Mouse (Mus musculus) MEL (cell line): ENCODE results near the gene Cep152. TPM values are rescaled to one million over a fixed set of nuclear protein-coding genes. Genes with fewer than 3 reads are reported as not detected.

Experiments
- DNase-seq: peaks from one replicate; pipeline ENCODE4 v3.0.0; 2011; ENCODE audit warnings: low read depth, low spot score
- H3K27ac ChIP-seq: 2 replicates; pipeline ENCODE4 v1.5.1; 2012; ENCODE audit warnings: low read depth, mild to moderate bottlenecking, control low read depth, low read length, moderate library complexity; ENCODE audit not compliant: control insufficient read depth
- H3K27me3 ChIP-seq, 2 experiments: fragments of 150-350 bp in 1 of 2; sonication (generic) in 1 of 2; 2 replicates each; pipeline ENCODE4 v1.6.1; 2012; ENCODE audit warnings: low read length in 2 of 2, mild to moderate bottlenecking in 2 of 2, improper control_type of control experiment in 1 of 2, moderate library complexity in 1 of 2; ENCODE audit not compliant: insufficient read depth in 2 of 2, control insufficient read depth in 1 of 2
- H3K36me3 ChIP-seq, 2 experiments: 2 replicates each; pipeline ENCODE4 v1.6.1; 2012 to 2014; ENCODE audit warnings: low read length in 2 of 2, improper control_type of control experiment in 1 of 2, inconsistent platforms in 1 of 2, mild to moderate bottlenecking in 1 of 2; ENCODE audit not compliant: insufficient read depth in 2 of 2, control insufficient read depth in 1 of 2
- H3K4me1 ChIP-seq, 2 experiments: fragments of 150-350 bp in 1 of 2; sonication (generic) in 1 of 2; 2 replicates each; pipeline ENCODE4 v1.6.1; 2012; ENCODE audit warnings: low read length in 2 of 2, improper control_type of control experiment in 1 of 2, mild to moderate bottlenecking in 1 of 2; ENCODE audit not compliant: insufficient read depth in 2 of 2, control insufficient read depth in 1 of 2
- H3K4me3 ChIP-seq, 2 experiments: fragments of 150-350 bp in 1 of 2; sonication (generic) in 1 of 2; 2 replicates each; pipeline ENCODE4 v1.5.1; 2012; ENCODE audit warnings: low read depth in 2 of 2, low read length in 2 of 2, mild to moderate bottlenecking in 2 of 2, moderate library complexity in 2 of 2, control low read depth in 1 of 2, improper control_type of control experiment in 1 of 2; ENCODE audit not compliant: control insufficient read depth in 1 of 2, insufficient read depth in 1 of 2
- H3K79me2 ChIP-seq: 2 replicates; pipeline ENCODE4 v1.6.1; 2012; ENCODE audit warnings: mild to moderate bottlenecking, low read length, moderate library complexity; ENCODE audit not compliant: control insufficient read depth, poor library complexity, insufficient read depth
- H3K9ac ChIP-seq: 2 replicates; pipeline ENCODE4 v1.6.1; 2012; ENCODE audit warnings: low read depth, mild to moderate bottlenecking, control low read depth, low read length, moderate library complexity; ENCODE audit not compliant: control insufficient read depth, poor library complexity, severe bottlenecking
- H3K9me3 ChIP-seq: fragments of 150-350 bp; sonication (generic); replicated peaks from 2 replicates; pipeline ENCODE4 v1.6.1; 2012; ENCODE audit warnings: mild to moderate bottlenecking, low read length, improper control_type of control experiment, moderate library complexity; ENCODE audit not compliant: insufficient read depth
- BHLHE40 ChIP-seq: IDR thresholded peaks from 2 replicates; pipeline ENCODE4 v1.6.1; 2012; ENCODE audit warnings: low read depth, mild to moderate bottlenecking, inconsistent platforms, low read length, improper control_type of control experiment, borderline replicate concordance
- CHD1 ChIP-seq: IDR thresholded peaks from 2 replicates; pipeline ENCODE4 v1.6.1; 2012; ENCODE audit warnings: low read depth, mild to moderate bottlenecking, inconsistent platforms, low read length, improper control_type of control experiment
- E2F4 ChIP-seq: IDR thresholded peaks from 2 replicates; pipeline ENCODE4 v1.6.1; 2011; ENCODE audit warnings: low read depth, low read length, improper control_type of control experiment, borderline replicate concordance
- ELF1 ChIP-seq: IDR thresholded peaks from 2 replicates; pipeline ENCODE4 v1.6.1; 2014; ENCODE audit warnings: low read depth, mild to moderate bottlenecking, inconsistent platforms, low read length, improper control_type of control experiment, moderate library complexity
- EP300 ChIP-seq, 2 experiments: IDR thresholded peaks; 2 replicates each; pipeline ENCODE4 v1.6.1; 2011; ENCODE audit warnings: improper control_type of control experiment in 2 of 2, low read length in 2 of 2, low read depth in 1 of 2, mild to moderate bottlenecking in 1 of 2
- ETS1 ChIP-seq: IDR thresholded peaks from 2 replicates; pipeline ENCODE4 v1.6.1; 2012; ENCODE audit warnings: low read depth, mild to moderate bottlenecking, inconsistent platforms, low read length, improper control_type of control experiment, moderate library complexity
- GABPA ChIP-seq: IDR thresholded peaks from 2 replicates; pipeline ENCODE4 v1.6.1; 2012; ENCODE audit warnings: low read depth, mild to moderate bottlenecking, inconsistent platforms, low read length, improper control_type of control experiment, moderate library complexity
- GATA1 ChIP-seq: IDR thresholded peaks from 2 replicates; pipeline ENCODE4 v1.6.1; 2011; ENCODE audit warnings: low read depth, low read length, improper control_type of control experiment
- HCFC1 ChIP-seq: IDR thresholded peaks from 2 replicates; pipeline ENCODE4 v1.6.1; 2012; ENCODE audit warnings: low read depth, mild to moderate bottlenecking, inconsistent platforms, low read length, improper control_type of control experiment, moderate library complexity
- JUND ChIP-seq: IDR thresholded peaks from 2 replicates; pipeline ENCODE4 v1.6.1; 2011; ENCODE audit warnings: low read depth, mild to moderate bottlenecking, improper control_type of control experiment, low read length
- KAT2A ChIP-seq: conservative IDR thresholded peaks from 2 replicates; pipeline ENCODE4 v1.6.1; 2012; ENCODE audit warnings: low read depth, low read length, improper control_type of control experiment, inconsistent platforms
- MAFK ChIP-seq: IDR thresholded peaks from 2 replicates; pipeline ENCODE4 v1.6.1; 2011; ENCODE audit warnings: low read depth, mild to moderate bottlenecking, low read length, improper control_type of control experiment, borderline replicate concordance
- MAX ChIP-seq: IDR thresholded peaks from 2 replicates; pipeline ENCODE4 v1.6.1; 2011; ENCODE audit warnings: low read length, improper control_type of control experiment
- MEF2A ChIP-seq: IDR thresholded peaks from 2 replicates; pipeline ENCODE4 v1.6.1; 2014; ENCODE audit warnings: low read depth, mild to moderate bottlenecking, inconsistent platforms, low read length, improper control_type of control experiment; ENCODE audit not compliant: poor library complexity, insufficient replicate concordance, severe bottlenecking; ENCODE audit errors: extremely low read depth
- MXI1 ChIP-seq: IDR thresholded peaks from 2 replicates; pipeline ENCODE4 v1.6.1; 2011; ENCODE audit warnings: mild to moderate bottlenecking, low read depth, low read length, improper control_type of control experiment
- MYB ChIP-seq: IDR thresholded peaks from 2 replicates; pipeline ENCODE4 v1.6.1; 2011; ENCODE audit warnings: mild to moderate bottlenecking, low read depth, low read length, improper control_type of control experiment
- MYC ChIP-seq: IDR thresholded peaks from 2 replicates; pipeline ENCODE4 v1.6.1; 2011; ENCODE audit warnings: low read depth, mild to moderate bottlenecking, low read length, improper control_type of control experiment, moderate library complexity
- NELFE ChIP-seq: IDR thresholded peaks from 2 replicates; pipeline ENCODE4 v1.6.1; 2011; ENCODE audit warnings: low read depth, low read length, improper control_type of control experiment
- NRF1 ChIP-seq: IDR thresholded peaks from 2 replicates; pipeline ENCODE4 v1.6.1; 2014; ENCODE audit warnings: low read depth, mild to moderate bottlenecking, inconsistent platforms, low read length, improper control_type of control experiment, moderate library complexity; ENCODE audit not compliant: poor library complexity, insufficient read depth, severe bottlenecking
- POLR2AphosphoS5 ChIP-seq: IDR thresholded peaks from 2 replicates; pipeline ENCODE4 v1.6.1; 2012; ENCODE audit warnings: low read depth, borderline replicate concordance, mild to moderate bottlenecking, inconsistent platforms, low read length, moderate library complexity, mixed read lengths
- RCOR1 ChIP-seq: IDR thresholded peaks from 2 replicates; pipeline ENCODE4 v1.6.1; 2012; ENCODE audit warnings: low read depth, mild to moderate bottlenecking, inconsistent platforms, low read length, improper control_type of control experiment
- SIN3A ChIP-seq: IDR thresholded peaks from 2 replicates; pipeline ENCODE4 v1.6.1; 2012; ENCODE audit warnings: low read length, improper control_type of control experiment, inconsistent platforms
- TAL1 ChIP-seq: IDR thresholded peaks from 2 replicates; pipeline ENCODE4 v1.6.1; 2012; ENCODE audit warnings: mild to moderate bottlenecking, inconsistent platforms, low read length, moderate library complexity, mixed read lengths
- TCF12 ChIP-seq: IDR thresholded peaks from 2 replicates; pipeline ENCODE4 v1.6.1; 2014; ENCODE audit warnings: low read depth, mild to moderate bottlenecking, inconsistent platforms, low read length, improper control_type of control experiment, moderate library complexity
- USF1 ChIP-seq: IDR thresholded peaks from 2 replicates; pipeline ENCODE4 v1.6.1; 2014; ENCODE audit warnings: low read depth, mild to moderate bottlenecking, inconsistent platforms, low read length, improper control_type of control experiment, moderate library complexity
- ZC3H11A ChIP-seq: IDR thresholded peaks from 2 replicates; pipeline ENCODE4 v1.6.1; 2012; ENCODE audit warnings: low read depth, mild to moderate bottlenecking, inconsistent platforms, low read length, improper control_type of control experiment
- ZKSCAN1 ChIP-seq: IDR thresholded peaks from 2 replicates; pipeline ENCODE4 v1.6.1; 2012; ENCODE audit warnings: low read depth, mild to moderate bottlenecking, inconsistent platforms, low read length, improper control_type of control experiment, moderate library complexity
- ZMIZ1 ChIP-seq: IDR thresholded peaks from 2 replicates; pipeline ENCODE4 v1.6.1; 2012; ENCODE audit warnings: low read depth, mild to moderate bottlenecking, inconsistent platforms, low read length, improper control_type of control experiment, moderate library complexity
- ZNF384 ChIP-seq: IDR thresholded peaks from 2 replicates; pipeline ENCODE4 v1.6.1; 2012; ENCODE audit warnings: low read depth, mild to moderate bottlenecking, inconsistent platforms, low read length, improper control_type of control experiment
- polyA plus RNA-seq, 2 experiments: library from polyadenylated mRNA; stranded (reverse) in 1 of 2; unstranded in 1 of 2; fragments of >175 nt in 1 of 2; fragments of >200 nt in 1 of 2; gene quantifications; 2 replicates each; pipeline versions ENCODE4 v1.2.1 to v1.2.4; 2012; ENCODE audit warnings: low replicate concordance in 2 of 2, low read depth in 1 of 2; ENCODE audit not compliant: insufficient read length in 2 of 2, insufficient read depth in 1 of 2, missing spikeins in 1 of 2
- total RNA-seq: library from RNA; depleted of rRNA; stranded (reverse); fragments of 300-350 nt; gene quantifications from 2 replicates; pipeline ENCODE4 v1.2.3, GENCODE M21; 2012

Cep152 gene
- total and polyA plus RNA-seq, 3 experiments = 13.9 to 14.1 TPM; not detected in 1

DNA sequence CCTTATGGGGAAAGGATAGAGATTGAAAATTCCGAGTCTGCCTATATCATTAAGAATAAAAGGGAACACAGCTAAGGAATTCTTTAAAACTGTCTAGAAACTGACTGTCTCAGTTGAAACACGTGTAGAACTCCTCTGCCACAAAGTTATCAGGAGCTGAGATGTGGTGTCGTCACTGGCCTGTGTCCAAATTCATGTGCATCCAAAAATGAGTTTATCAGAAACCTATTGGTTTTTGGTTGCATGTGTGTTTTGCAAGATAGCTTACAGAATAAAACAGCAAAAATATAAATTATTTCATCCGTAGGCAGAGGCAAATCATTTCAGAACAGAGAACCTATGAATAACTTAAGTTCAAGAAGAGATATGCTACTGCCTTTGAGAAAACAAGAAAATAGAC lies 41.8 kb upstream of the Cep152 start:
- H3K27ac ChIP-seq = peak overlapping the region; percentile 66
- no peaks in the 10 kb centered on the region for H3K79me2 ChIP-seq
- no peaks in the 10 kb centered on the region for H3K9me3 ChIP-seq
- H3K27me3 ChIP-seq = no peaks in the 10 kb centered on the region
- H3K36me3 ChIP-seq = peaks cover 0 to 32% of the 10 kb centered on the region in 2 experiments; a peak in 2 of 4 replicates
- peaks cover 19 to 36% of the 10 kb centered on the region in 2 experiments for H3K4me1 ChIP-seq
- H3K9ac ChIP-seq = peak overlapping the region; percentile 26; the same call in 1 of the 2 replicates
- no peak overlapping the region; a peak in 1 of 4 replicates for H3K4me3 ChIP-seq
- TF ChIP-seq ETS1 (peak; percentile 97), GATA1 (peak; percentile 91), TAL1 (peak; percentile 45), MYC (peak; percentile 97), TCF12 (peak; percentile 94), POLR2AphosphoS5 (no peak), RCOR1 (peak; percentile 87), HCFC1 (peak; percentile 44; the same call in 1 of the 2 replicates), USF1 (peak; percentile 39; the same call in 1 of the 2 replicates), MYB (no peak), EP300 (IDR thresholded peaks at IDR 0.05; ENCODE audit: low read depth in 1 of 2, low read length in 2 of 2) (peak; percentile 88 to 92), JUND (0 out of 2 replicates have a peak, but pooled peaks have one; percentile 57), ELF1 (no peak), SIN3A (peak; percentile 87), MAX (peak; percentile 91), MXI1 (peak; percentile 97), MEF2A (no peak), MAFK (0 out of 2 replicates have a peak, but pooled peaks have one; percentile 51), BHLHE40 (peak; percentile 94)
- peak; percentile 91 for DNase-seq

DNA sequence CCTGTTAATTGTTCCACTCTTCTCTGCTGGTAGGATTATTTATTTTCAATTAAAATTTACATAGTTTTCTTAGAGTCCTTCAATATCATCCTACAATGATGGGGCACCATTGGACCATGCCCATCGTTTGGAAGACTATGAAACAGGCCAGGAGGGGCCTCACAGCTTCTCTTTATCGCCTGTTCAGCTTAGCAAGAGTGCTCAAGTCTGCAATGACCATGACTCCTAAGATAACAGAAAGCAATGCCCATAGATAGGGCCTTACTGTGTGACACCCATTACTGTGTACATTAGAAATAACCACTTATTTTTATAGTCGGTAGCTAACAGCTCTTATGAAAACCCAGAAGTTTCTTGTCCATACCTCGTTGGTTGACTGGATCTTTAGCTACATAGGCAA lies 41.0 kb upstream of the Cep152 start:
- H3K27me3 ChIP-seq = no peaks in the 10 kb centered on the region
- no peak overlapping the region for H3K9ac ChIP-seq
- TF ChIP-seq CHD1 (no peak), SIN3A (no peak), MAFK (no peak), GATA1 (peak; percentile 35; the same call in 1 of the 2 replicates), ZKSCAN1 (no peak), TAL1 (no peak), NELFE (no peak), KAT2A (no peak), ZMIZ1 (no peak), NRF1 (no peak), ZC3H11A (no peak), GABPA (no peak), TCF12 (peak; percentile 44; the same call in 1 of the 2 replicates), EP300 (IDR thresholded peaks at IDR 0.05; ENCODE audit: low read depth in 1 of 2, low read length in 2 of 2) (peak in 1 of 2 experiments; percentile 14; a peak in 2 of 4 replicates), E2F4 (no peak), MXI1 (no peak), HCFC1 (no peak), ZNF384 (no peak)
- TF ChIP-seq, all 39 proteins: peak for 3
- Histone ChIP-seq H3K36me3 (peaks cover 0 to 32% of the 10 kb centered on the region in 2 experiments; a peak in 2 of 4 replicates), H3K79me2 (no peaks in the 10 kb centered on the region), H3K4me1 (peaks cover 19 to 36% of the 10 kb centered on the region in 2 experiments), H3K9me3 (no peaks in the 10 kb centered on the region), H3K27ac (peak overlapping the region; percentile 36), H3K4me3 (peak overlapping the region in 1 of 2 experiments; percentile 25; a peak in 1 of 4 replicates)
- peak; percentile 34 for DNase-seq
